Mouse (Mus musculus) MEL-GATA-1-ER (cell line): ENCODE data around the gene Gimap4.

Experiments
- DNase-seq: peaks from one replicate; pipeline ENCODE4 v3.0.0-alpha.2; 2012; ENCODE audit warnings: low read depth; ENCODE audit errors: extremely low read depth

The Gimap4 gene

GRCm38 (mm10) chr6:48684319-48684718 is at the start of gene Gimap4:
Gene Gimap4, plus strand, starts transcription at chr6:48684549.
- no peak for DNase-seq

GRCm38 (mm10) chr6:48635105-48635504 is 49.2 kb upstream of the Gimap4 start:
- no peak for DNase-seq

- no peak for DNase-seq
Observed at GRCm38 (mm10) chr6:48636515-48636914, 47.8 kb upstream of the Gimap4 start.

- DNase-seq, result no peak
Observed at GRCm38 (mm10) chr6:48637811-48638500, 46.4 kb upstream of the Gimap4 start.

- no peak for DNase-seq
Observed at GRCm38 (mm10) chr6:48638553-48638952, 45.8 kb upstream of the Gimap4 start.

GRCm38 (mm10) chr6:48641391-48641790 is 43.0 kb upstream of the Gimap4 start:
- DNase-seq, result no peak

GRCm38 (mm10) chr6:48642764-48643292 is 41.5 kb upstream of the Gimap4 start:
- peak; percentile 16 for DNase-seq

- DNase-seq, result peak; percentile 18
Observed at GRCm38 (mm10) chr6:48645660-48646308, 38.6 kb upstream of the Gimap4 start.

GRCm38 (mm10) chr6:48646309-48646690 is 38.0 kb upstream of the Gimap4 start:
- no peak for DNase-seq

- no peak for DNase-seq
Observed at GRCm38 (mm10) chr6:48646995-48647394, 37.4 kb upstream of the Gimap4 start, which contains the start of gene Gimap8. Gene Gimap8, plus strand, starts transcription at chr6:48647234.

GRCm38 (mm10) chr6:48647611-48648010 is 36.7 kb upstream of the Gimap4 start:
- no peak for DNase-seq

- no peak for DNase-seq
Observed at GRCm38 (mm10) chr6:48648779-48649178, 35.6 kb upstream of the Gimap4 start.

GRCm38 (mm10) chr6:48650041-48650440 is 34.3 kb upstream of the Gimap4 start:
- DNase-seq, result no peak

GRCm38 (mm10) chr6:48658721-48659120 is 25.6 kb upstream of the Gimap4 start:
- no peak for DNase-seq

GRCm38 (mm10) chr6:48664750-48665149 is 19.6 kb upstream of the Gimap4 start:
- no peak for DNase-seq

GRCm38 (mm10) chr6:48665471-48665870 is 18.9 kb upstream of the Gimap4 start:
- DNase-seq, result no peak

GRCm38 (mm10) chr6:48666159-48666586 is 18.2 kb upstream of the Gimap4 start:
- no peak for DNase-seq

- no peak for DNase-seq
Observed at GRCm38 (mm10) chr6:48668022-48668421, 16.3 kb upstream of the Gimap4 start.

- DNase-seq, result no peak
Observed at GRCm38 (mm10) chr6:48669446-48669969, 14.8 kb upstream of the Gimap4 start.

GRCm38 (mm10) chr6:48674291-48675058 is 9.9 kb upstream of the Gimap4 start:
- DNase-seq, result no peak

- no peak for DNase-seq
Observed at GRCm38 (mm10) chr6:48675400-48675930, 8.9 kb upstream of the Gimap4 start.
